Mouse (Mus musculus) cerebellum, adult 18-20 months (tissue): ENCODE results near the gene Syt10.
"Not testable (repeated sequence)": the region's sequence is repeated elsewhere in the genome, so short reads cannot be mapped to it uniquely, and the experiment has no call there.

Experiments used
- DNase-seq, 2 experiments: peaks; one replicate each; pipeline ENCODE4 v3.0.0; 2021

The Syt10 gene

GRCm38 (mm10) chr15:89841364-89842017, at the start of gene Syt10:
Syt10 (minus strand) TSS chr15:89841860.
- DNase-seq: peak; percentile 3 to 21

GRCm38 (mm10) chr15:89883799-89884198, 42.1 kb upstream of the Syt10 start:
- no peak for DNase-seq

GRCm38 (mm10) chr15:89878981-89879380, 37.3 kb upstream of the Syt10 start:
- DNase-seq: no peak

- DNase-seq: no peak
Measured at GRCm38 (mm10) chr15:89816098-89816497, 25.6 kb downstream of the Syt10 start.

GRCm38 (mm10) chr15:89804478-89804877, 37.2 kb downstream of the Syt10 start:
- no peak for DNase-seq

- DNase-seq: no peak
Measured at GRCm38 (mm10) chr15:89779928-89780327, 61.7 kb downstream of the Syt10 start.

- not testable (repeated sequence) for DNase-seq
Measured at GRCm38 (mm10) chr15:89766016-89766415, 75.6 kb downstream of the Syt10 start.

- no peak for DNase-seq
Measured at GRCm38 (mm10) chr15:89733611-89734010, 108.0 kb downstream of the Syt10 start.
